Mouse (Mus musculus) forebrain, postnatal 0 days (tissue): ENCODE measurements around the gene Pacsin2. TPM values are rescaled to one million over a fixed set of nuclear protein-coding genes. Genes with fewer than 3 reads are reported as not detected.

ENCODE experiments used
- ATAC-seq: fragments of 200-750 bp; cut with Nextera tagmentation; 2 replicates; pipeline ENCODE4 v1.8.0; 2017; ENCODE audit warnings: mild to moderate bottlenecking, moderate library complexity
- DNase-seq: peaks from one replicate; pipeline ENCODE4 v3.0.0-alpha.2; 2015
- H3K27ac ChIP-seq: fragments of 300-500 bp; sonication (generic); 2 replicates; pipeline ENCODE4 v1.5.1; 2014; ENCODE audit warnings: low read depth, mild to moderate bottlenecking, antibody characterized with exemption, low read length, moderate library complexity, mixed read lengths
- H3K27me3 ChIP-seq: fragments of 300-500 bp; sonication (generic); 2 replicates; pipeline ENCODE4 v1.6.1; 2014; ENCODE audit warnings: mild to moderate bottlenecking, low read length, mixed read lengths; ENCODE audit not compliant: insufficient read depth
- H3K36me3 ChIP-seq: fragments of 300-500 bp; sonication (generic); 2 replicates; pipeline ENCODE4 v1.6.1; 2014; ENCODE audit warnings: mild to moderate bottlenecking, moderate library complexity; ENCODE audit not compliant: insufficient read depth
- H3K4me1 ChIP-seq: fragments of 300-500 bp; sonication (generic); 2 replicates; pipeline ENCODE4 v1.6.1; 2014; ENCODE audit warnings: antibody characterized with exemption; ENCODE audit not compliant: insufficient read depth
- H3K4me2 ChIP-seq: fragments of 300-500 bp; sonication (generic); 2 replicates; pipeline ENCODE4 v1.6.1; 2014; ENCODE audit warnings: low read depth, mild to moderate bottlenecking, moderate library complexity
- H3K4me3 ChIP-seq: fragments of 300-500 bp; sonication (generic); 2 replicates; pipeline ENCODE4 v1.5.1; 2014; ENCODE audit warnings: low read depth, low read length, mixed read lengths
- H3K9ac ChIP-seq: fragments of 300-500 bp; sonication (generic); 2 replicates; pipeline ENCODE4 v1.6.1; 2014; ENCODE audit warnings: mild to moderate bottlenecking
- H3K9me3 ChIP-seq: fragments of 300-500 bp; sonication (generic); 2 replicates; pipeline ENCODE4 v1.6.1; 2016; ENCODE audit warnings: low read length
- CTCF ChIP-seq: sonication (generic); IDR thresholded peaks from 2 replicates; pipeline ENCODE4 v1.5.1; 2016; ENCODE audit warnings: antibody characterized with exemption, control low read depth, low read depth
- WGBS: fragments of 180-500 bp; shearing (Covaris S2); extraction: QIAGEN DNeasy Blood & Tissue Kit; methylation state at CpG from one replicate; pipeline ENCODE4 v1.1.7; 2014; 5-methylcytosine and 5-hydroxymethylcytosine counted together
- polyA plus RNA-seq: library from polyadenylated mRNA; unstranded; fragments of >200 nt; fragmentation: Nextera tagmentation; extraction: Ambion mirVana; gene quantifications from 2 replicates; pipeline ENCODE4 v1.2.1, GENCODE M21; 2015
- total RNA-seq: library from RNA; depleted of rRNA; stranded (reverse); fragments of >200 nt; gene quantifications from 2 replicates; pipeline ENCODE4 v1.2.3, GENCODE M21; 2014

Pacsin2 gene
- total and polyA plus RNA-seq, 2 experiments from 2014 or later = 16.5 to 20.9 TPM

- 72% methylated on average over 3 of the region's 3 CpGs for WGBS
- H3K36me3 ChIP-seq = no peaks in the 10 kb centered on the region
- no peak overlapping the region for H3K4me3 ChIP-seq
- no peak overlapping the region for H3K4me2 ChIP-seq
- ATAC-seq = no peak
- no peak; the same call in 1 of the 2 replicates for TF ChIP-seq CTCF
- no peaks in the 10 kb centered on the region for H3K9me3 ChIP-seq
- no peak overlapping the region for H3K9ac ChIP-seq
- no peaks in the 10 kb centered on the region for H3K4me1 ChIP-seq
- H3K27me3 ChIP-seq = no peaks in the 10 kb centered on the region
- H3K27ac ChIP-seq = no peak overlapping the region
- no peak for DNase-seq
These were observed 13.7 kb upstream of the Pacsin2 start for GRCm38 (mm10) chr15:83478096-83478495.

GRCm38 (mm10) chr15:83476593-83477273 is 12.3 kb upstream of the Pacsin2 start:
- TF ChIP-seq CTCF = no peak

GRCm38 (mm10) chr15:83474466-83474836 is 10.0 kb upstream of the Pacsin2 start:
- no peak overlapping the region for H3K4me3 ChIP-seq
- no peaks in the 10 kb centered on the region for H3K9me3 ChIP-seq
- no peak overlapping the region for H3K4me2 ChIP-seq
- H3K4me1 ChIP-seq = no peaks in the 10 kb centered on the region
- no peaks in the 10 kb centered on the region for H3K36me3 ChIP-seq
- 41% methylated on average over 5 of the region's 5 CpGs for WGBS
- no peak overlapping the region for H3K27ac ChIP-seq
- no peak for DNase-seq
- no peak for ATAC-seq
- no peak overlapping the region for H3K9ac ChIP-seq
- no peak for TF ChIP-seq CTCF
- no peaks in the 10 kb centered on the region for H3K27me3 ChIP-seq

More at GRCm38 (mm10) chr15:83476593-83477273, 12.3 kb upstream of the Pacsin2 start:
- 87% methylated on average over 12 of the region's 12 CpGs for WGBS
- H3K4me3 ChIP-seq = no peak overlapping the region
- DNase-seq (no peak), ATAC-seq (no peak)
- no peak overlapping the region for H3K27ac ChIP-seq
- H3K36me3 ChIP-seq = no peaks in the 10 kb centered on the region
- no peak overlapping the region for H3K4me2 ChIP-seq
- no peaks in the 10 kb centered on the region for H3K27me3 ChIP-seq
- no peaks in the 10 kb centered on the region for H3K9me3 ChIP-seq
- H3K9ac ChIP-seq = no peak overlapping the region
- H3K4me1 ChIP-seq = no peaks in the 10 kb centered on the region

GRCm38 (mm10) chr15:83473832-83474465 is 9.5 kb upstream of the Pacsin2 start:
- DNase-seq (no peak), ATAC-seq (no peak)
- Histone ChIP-seq H3K27me3 (no peaks in the 10 kb centered on the region), H3K9ac (no peak overlapping the region), H3K27ac (no peak overlapping the region), H3K4me3 (no peak overlapping the region), H3K4me2 (no peak overlapping the region), H3K4me1 (no peaks in the 10 kb centered on the region), H3K9me3 (no peaks in the 10 kb centered on the region), H3K36me3 (no peaks in the 10 kb centered on the region)
- no peak for TF ChIP-seq CTCF
- 73% methylated on average over 10 of the region's 10 CpGs for whole genome bisulfite sequencing

- Histone ChIP-seq H3K27me3 (no peaks in the 10 kb centered on the region), H3K9me3 (no peaks in the 10 kb centered on the region), H3K27ac (no peak overlapping the region), H3K4me3 (no peak overlapping the region), H3K9ac (no peak overlapping the region), H3K36me3 (no peaks in the 10 kb centered on the region), H3K4me2 (no peak overlapping the region), H3K4me1 (no peaks in the 10 kb centered on the region)
- WGBS = 89% methylated on average over 1 of the region's 1 CpGs
- TF ChIP-seq CTCF = no peak
- ATAC-seq (no peak), DNase-seq (no peak)
These were observed 8.8 kb upstream of the Pacsin2 start for GRCm38 (mm10) chr15:83473251-83473650.

- Histone ChIP-seq H3K36me3 (no peaks in the 10 kb centered on the region), H3K9me3 (no peaks in the 10 kb centered on the region), H3K9ac (no peak overlapping the region), H3K4me1 (no peaks in the 10 kb centered on the region), H3K4me2 (no peak overlapping the region), H3K27me3 (no peaks in the 10 kb centered on the region), H3K27ac (no peak overlapping the region), H3K4me3 (no peak overlapping the region)
- WGBS = 49% methylated on average over 7 of the region's 7 CpGs
- no peak for TF ChIP-seq CTCF
- peak; percentile 36 for DNase-seq
- ATAC-seq = peak; percentile 73
These were observed 7.1 kb upstream of the Pacsin2 start for GRCm38 (mm10) chr15:83471476-83471875.

- Histone ChIP-seq H3K27me3 (no peaks in the 10 kb centered on the region), H3K36me3 (no peaks in the 10 kb centered on the region), H3K9ac (no peak overlapping the region), H3K4me1 (no peaks in the 10 kb centered on the region), H3K27ac (no peak overlapping the region), H3K9me3 (no peaks in the 10 kb centered on the region), H3K4me2 (no peak overlapping the region), H3K4me3 (no peak overlapping the region)
- DNase-seq (no peak), ATAC-seq (no peak)
- 84% methylated on average over 8 of the region's 8 CpGs for WGBS
- no peak for TF ChIP-seq CTCF
These were observed 6.0 kb upstream of the Pacsin2 start for GRCm38 (mm10) chr15:83470443-83470842.
